Mouse (Mus musculus) C2C12 (cell line): ENCODE measurements at regions not wholly inside any gene's neighbourhood (a gene's known extent, or its start where the extent isn't known, plus 50 kb on each side); places are given as distances from the start of the nearest gene placed in this dataset.

Experiments
- CTCF ChIP-seq: IDR thresholded peaks from one replicate; pipeline ENCODE4 v1.5.1; 2011; ENCODE audit not compliant: control insufficient read depth, insufficient read depth, insufficient read length
- MAX ChIP-seq: IDR thresholded peaks from one replicate; pipeline ENCODE4 v1.6.1; 2011; ENCODE audit warnings: mild to moderate bottlenecking, control low read depth
- MYOD1 ChIP-seq: IDR thresholded peaks from one replicate; pipeline ENCODE4 v1.6.1; 2011; ENCODE audit warnings: low read depth; ENCODE audit not compliant: control insufficient read depth, insufficient read length
- USF1 ChIP-seq: IDR thresholded peaks from one replicate; pipeline ENCODE4 v1.6.1; 2011; ENCODE audit warnings: low read depth, mild to moderate bottlenecking, control low read depth, moderate library complexity

- no peak for TF ChIP-seq CTCF
- TF ChIP-seq MAX = no peak
- TF ChIP-seq USF1 = no peak
- TF ChIP-seq MYOD1 = no peak
These were observed 235.4 kb upstream of the Kazn start for GRCm38 (mm10) chr4:142474626-142475025.
